Mouse (Mus musculus) spleen, embryonic (tissue): Measurements from ENCODE around the gene Rnf38.

ENCODE experiments used
- CTCF ChIA-PET: fragments of 350-600 bp; sonication (Branson Sonifier 250); formaldehyde crosslinking; loops from one replicate; lab custom pipeline; 2022; lab: Charles Lee

Gene Rnf38

DNA sequence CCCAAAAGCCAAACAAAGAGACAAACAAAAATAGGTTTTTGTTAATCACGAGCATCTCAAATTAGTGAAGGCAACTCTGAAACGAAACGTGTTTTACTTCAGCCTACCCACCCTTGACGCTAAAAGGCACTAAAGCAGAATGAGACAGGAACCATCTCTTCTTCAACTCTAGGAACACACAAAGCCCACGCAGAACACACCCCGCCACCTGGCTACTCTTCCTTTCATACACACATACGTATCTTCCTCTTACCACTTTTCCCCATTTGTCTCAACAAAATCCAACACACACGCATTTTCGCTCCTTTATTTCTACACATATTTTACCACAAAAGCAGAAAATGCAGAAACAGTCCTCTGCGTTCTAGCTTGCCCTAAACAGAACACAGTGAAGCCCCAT is 8.5 kb downstream of the Rnf38 start:
- CTCF ChIA-PET: no interaction called here

DNA sequence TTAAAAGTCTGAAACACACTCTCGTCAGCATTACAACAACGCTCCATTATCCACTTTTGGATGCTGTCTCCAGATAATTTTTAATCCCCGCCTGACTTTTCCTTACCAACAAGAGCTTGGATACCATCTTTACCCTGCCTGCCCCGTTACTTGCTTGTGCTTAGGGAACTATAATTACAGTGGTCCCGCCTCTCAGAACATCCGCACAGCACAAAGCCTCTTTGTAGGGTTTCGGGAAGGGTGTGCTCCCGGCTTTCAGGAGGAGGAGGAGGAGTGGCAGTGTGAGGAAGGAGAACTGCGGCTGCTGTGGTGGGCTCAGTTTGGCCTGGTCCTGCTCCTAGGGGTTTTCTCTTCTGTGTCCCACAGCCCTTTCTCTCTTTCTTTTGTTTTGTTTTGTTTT is 9.4 kb downstream of the Rnf38 start:
- CTCF ChIA-PET: no interaction called here

DNA sequence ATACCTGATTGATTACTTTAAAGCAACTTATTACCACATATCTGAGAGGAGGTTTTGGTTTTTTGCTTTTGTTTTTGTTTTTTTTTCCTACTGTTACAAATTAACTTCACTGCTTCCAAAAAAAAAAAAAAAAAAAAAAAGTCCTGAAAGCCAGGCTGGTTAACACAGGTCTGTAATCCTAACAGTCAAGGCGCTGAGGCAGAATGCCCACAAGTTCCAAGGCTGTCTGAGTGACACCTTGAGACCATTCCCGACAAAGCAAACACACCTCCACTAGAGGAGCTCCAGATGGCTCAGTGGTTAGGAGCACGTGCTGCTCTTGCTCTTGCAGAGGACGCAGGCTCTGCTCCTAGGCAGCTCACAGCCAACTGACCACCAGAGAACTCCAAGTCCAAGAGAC is 10.1 kb downstream of the Rnf38 start:
- CTCF ChIA-PET: no interaction called here

DNA sequence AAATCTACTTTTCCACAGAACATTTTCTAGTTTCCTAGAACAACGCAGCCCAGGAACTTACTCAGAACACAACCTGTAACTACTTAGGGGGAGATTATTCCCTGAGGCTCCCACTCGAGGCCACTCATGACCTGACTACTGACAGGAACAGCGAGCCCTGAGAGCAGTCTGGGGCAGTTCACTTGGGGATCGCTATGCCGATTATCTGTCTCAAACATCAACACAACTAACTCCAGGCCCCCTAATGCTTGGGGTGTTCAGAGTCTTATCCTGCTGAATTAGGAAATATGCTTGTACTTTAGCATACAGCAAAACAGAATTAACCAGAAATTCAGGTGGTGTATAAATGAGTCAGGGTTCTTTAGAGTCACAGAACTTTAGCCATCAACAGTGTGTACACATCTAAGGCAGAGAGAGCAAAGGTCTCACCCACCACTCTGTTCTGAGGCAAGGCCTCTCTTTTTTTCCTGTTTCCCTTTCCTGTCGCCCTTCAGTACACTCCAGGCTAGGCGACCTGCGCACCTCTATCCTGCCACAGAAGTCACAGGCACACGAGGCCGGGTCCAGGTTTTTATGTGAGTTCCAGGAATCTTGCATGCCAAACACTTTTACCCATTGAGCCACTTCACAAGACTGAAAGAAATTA is 16.7 kb downstream of the Rnf38 start:
- CTCF ChIA-PET: no interaction called here

DNA sequence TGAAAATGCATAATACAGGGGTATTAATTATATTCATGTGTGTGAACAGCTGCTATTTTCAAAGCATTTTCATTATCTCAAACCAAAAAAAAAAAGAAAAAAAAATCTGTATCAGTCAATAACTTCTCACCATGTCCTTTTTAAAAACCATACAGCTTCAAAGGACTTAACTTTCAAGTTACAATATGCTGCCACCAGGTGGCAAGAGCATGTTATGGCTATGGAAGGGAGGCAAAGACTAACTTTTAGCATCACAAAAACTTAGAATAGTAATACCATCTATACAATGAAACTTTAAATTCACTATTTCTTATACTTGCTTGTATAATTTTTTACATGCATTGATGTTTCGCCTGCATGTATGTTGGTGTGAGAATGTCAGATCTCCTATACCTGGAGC is 33.6 kb downstream of the Rnf38 start:
- CTCF ChIA-PET: interaction anchor here (0.6 kb wide), 1 partner anchor 280 kb away, joined by 10 read pairs; no protein-coding TSS in a partner anchor

DNA sequence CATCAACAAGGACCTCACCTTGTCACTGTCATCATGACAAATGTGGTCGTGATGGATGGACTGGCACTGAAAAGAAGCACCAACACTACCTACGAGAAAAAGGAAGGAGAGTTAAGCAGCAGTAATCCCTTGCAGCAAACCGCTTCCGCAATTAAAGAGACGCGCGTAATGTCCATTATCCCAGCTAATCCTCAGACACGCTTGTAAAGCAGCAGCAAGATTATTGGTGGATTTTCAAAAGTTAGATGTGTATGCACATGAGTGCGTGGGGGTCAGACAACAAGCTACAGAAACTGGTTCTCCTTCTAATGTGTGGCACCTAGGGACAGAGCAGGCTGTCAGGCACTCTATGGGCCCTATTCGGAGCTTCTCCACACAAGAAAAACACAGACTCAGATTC is 46.2 kb downstream of the Rnf38 start:
- CTCF ChIA-PET: no interaction called here

DNA sequence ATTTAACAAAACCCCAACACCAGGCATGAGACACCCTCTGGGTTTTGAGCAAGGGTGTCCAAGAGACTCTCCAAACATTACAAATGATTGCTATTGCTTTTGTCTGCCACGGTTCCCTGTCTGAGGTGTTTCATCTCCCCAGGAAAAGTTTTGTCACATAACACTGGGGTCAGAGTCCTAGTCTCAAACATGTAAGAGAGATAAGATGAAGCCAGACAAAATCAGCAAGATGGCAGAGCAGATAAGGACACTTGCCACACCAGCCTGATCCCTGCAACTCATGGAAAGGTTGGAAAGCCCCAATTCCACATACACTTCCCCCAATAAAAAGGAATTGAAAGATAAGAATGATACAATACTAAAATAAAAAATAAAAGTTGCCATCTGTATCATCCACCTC is 49.7 kb downstream of the Rnf38 start:
- CTCF ChIA-PET: no interaction called here

DNA sequence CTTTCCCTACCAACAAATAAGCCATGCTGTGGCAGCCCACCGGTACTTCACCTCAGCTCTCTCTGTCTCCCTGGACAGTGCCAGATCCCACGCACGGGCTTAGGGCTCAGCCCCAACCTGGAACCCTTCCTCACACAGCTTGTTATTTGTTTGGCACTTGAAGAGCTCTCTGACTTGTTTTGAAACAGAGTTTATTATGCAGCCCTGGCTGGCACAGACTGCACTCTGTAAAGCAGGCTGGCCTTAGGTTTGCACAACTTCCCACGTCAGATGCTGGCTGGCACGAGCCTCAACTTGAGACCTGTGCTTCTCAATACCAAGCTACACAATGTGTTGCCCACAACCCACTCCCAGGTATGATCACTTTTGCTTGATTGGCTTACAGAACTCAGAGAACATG is 53.8 kb downstream of the Rnf38 start:
- CTCF ChIA-PET: no interaction called here

DNA sequence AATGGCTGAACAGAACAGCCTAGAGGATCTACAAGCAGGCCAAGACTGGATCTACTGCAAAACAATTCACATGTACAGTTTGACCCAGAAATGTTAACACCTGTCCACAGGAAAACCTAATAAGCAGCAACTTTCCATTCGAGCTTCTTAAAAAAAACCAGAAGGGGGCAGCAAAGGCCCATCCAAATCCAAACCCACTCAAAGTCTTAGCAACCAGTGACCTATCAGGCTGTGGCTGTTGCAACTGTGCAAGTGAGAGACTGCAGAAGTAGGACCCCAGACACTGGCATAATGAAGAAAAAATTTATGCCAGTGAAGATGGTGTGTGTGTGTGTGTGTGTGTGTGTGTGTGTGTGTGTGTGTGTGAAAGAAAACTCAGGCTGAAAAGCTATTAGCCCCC is 60.4 kb downstream of the Rnf38 start:
- CTCF ChIA-PET: interaction anchor here (0.7 kb wide), 2 partner anchors 118 to 553 kb away, joined by 5 to 6 read pairs; no protein-coding TSS in a partner anchor

DNA sequence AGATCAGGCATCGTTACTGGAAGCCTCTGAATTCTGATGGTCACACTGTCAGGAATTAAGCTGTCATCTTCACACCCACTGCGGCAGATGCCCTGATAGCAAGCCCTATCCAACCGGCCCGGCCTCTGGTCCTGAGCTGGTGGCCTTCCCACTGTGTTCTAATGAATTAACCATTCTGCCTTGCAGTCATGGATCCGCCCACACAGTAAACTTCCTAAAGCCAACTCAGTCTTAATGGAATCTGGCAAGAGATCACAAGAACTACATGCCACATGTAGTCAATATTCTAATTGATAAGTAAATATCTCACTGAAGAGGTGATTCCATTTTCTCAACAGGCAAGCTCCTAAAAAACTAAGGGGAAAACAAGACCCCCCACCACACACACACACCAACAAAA is 60.9 kb downstream of the Rnf38 start:
- CTCF ChIA-PET: interaction anchor here (0.7 to 0.8 kb wide), 2 partner anchors 14 to 118 kb away, joined by 3 to 5 read pairs; no protein-coding TSS in a partner anchor

DNA sequence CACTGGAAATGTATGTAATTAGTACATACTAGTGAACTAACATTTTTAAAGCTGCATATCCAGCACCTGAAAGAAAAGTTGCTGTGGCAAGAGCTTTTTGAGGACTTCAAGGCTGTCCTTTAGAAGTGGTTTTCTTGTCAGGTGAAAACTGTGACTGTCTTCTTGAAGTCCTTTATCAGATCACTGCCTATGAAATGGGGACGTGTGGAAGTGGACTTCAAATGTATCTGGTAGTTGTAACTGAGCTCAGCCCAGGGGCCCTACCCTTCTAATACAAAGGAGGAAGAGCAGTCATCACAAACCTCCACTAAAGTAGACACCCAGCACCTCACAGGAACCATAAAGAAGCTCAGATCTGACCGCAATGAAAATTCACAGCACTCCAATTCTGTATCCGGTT is 63.7 kb downstream of the Rnf38 start:
- CTCF ChIA-PET: interaction anchor here (1.1 kb wide), 1 partner anchor 29 kb away, joined by 3 read pairs; no protein-coding TSS in a partner anchor

DNA sequence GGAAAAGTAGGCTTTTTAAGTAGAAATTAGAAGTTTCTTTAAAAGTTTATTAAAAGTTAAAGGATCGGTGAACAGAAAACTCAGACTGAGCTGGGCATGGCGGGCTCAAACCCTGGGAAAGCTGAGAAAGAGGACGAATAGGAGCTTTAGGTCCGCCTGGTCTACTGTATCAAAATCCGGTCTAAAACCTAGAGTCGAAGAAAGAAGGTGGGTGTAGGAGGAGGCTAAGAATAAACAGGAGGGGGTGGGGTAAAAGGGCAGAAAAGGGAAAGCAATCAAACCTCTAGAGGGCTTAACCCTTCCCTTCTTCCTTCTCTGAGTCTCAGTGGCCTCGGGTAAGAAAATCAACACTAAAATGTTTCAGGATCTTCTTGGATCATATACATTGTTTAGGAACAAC is 64.8 kb downstream of the Rnf38 start:
- CTCF ChIA-PET: interaction anchor here (0.7 kb wide), 1 partner anchor 43 kb away, joined by 3 read pairs; no protein-coding TSS in a partner anchor

DNA sequence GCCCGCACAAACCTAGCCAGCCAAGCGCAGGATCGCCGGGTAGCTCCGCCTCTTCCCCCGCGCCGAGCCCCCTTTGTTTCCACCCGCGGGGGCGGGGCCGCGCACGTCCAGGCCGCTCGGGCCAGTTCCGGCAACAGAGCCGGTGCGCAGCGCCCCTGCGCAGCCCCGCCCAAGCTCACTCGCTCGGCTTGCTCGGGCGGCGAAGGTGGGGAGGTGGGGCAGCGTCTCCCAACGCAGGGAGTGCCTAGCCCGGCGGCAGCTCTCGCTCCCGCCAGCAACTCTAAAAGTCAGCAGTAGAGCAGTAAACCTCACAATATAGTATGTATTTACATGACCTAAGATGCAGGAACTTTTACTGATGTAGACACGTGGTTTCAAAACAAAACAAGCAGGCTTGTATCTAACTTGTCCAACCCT is 65.3 kb downstream of the Rnf38 start:
- CTCF ChIA-PET: interaction anchor here (0.5 kb wide), 1 partner anchor 729 kb away, joined by 4 read pairs; no protein-coding TSS in a partner anchor

DNA sequence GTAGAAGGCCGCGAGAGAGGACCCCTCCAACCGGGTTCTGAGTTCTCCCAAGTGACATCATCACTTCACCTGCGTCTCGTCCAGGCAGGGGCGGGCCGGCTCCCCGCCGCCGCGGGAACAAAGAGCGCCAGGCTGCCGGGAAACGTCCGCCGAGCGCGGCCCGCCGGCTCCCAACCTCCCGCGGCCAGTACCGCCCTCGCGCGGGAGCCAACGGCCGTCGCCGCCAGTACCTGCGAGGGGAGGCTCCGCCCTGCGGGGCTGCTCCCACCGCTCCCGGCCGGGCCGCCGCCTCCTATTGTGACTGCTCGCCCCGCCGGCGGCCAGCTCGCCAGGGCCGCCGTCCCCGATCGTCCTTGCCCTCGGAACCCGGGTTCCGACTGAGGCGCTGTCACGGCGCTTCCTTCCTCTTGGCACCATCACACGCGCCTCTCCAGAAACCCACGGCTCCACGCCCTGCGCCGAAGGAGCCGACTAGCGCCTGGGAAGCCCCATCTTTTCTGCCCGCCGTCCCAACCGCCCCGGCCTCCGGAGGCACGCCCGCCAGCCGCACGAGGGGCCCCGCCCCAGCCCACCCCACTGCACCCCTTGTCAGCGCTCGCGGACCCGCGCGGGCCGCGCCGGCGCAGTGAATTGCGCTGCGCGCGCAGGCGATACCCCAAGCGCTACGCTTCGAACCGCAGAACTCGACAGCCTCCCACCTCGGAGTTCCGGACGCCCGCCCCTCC is 66.0 kb downstream of the Rnf38 start:
- CTCF ChIA-PET: interaction anchor here (0.5 to 0.6 kb wide), 2 partner anchors 589 to 728 kb away, joined by 4 to 10 read pairs; partner anchors contain the start of gene Gba2

DNA sequence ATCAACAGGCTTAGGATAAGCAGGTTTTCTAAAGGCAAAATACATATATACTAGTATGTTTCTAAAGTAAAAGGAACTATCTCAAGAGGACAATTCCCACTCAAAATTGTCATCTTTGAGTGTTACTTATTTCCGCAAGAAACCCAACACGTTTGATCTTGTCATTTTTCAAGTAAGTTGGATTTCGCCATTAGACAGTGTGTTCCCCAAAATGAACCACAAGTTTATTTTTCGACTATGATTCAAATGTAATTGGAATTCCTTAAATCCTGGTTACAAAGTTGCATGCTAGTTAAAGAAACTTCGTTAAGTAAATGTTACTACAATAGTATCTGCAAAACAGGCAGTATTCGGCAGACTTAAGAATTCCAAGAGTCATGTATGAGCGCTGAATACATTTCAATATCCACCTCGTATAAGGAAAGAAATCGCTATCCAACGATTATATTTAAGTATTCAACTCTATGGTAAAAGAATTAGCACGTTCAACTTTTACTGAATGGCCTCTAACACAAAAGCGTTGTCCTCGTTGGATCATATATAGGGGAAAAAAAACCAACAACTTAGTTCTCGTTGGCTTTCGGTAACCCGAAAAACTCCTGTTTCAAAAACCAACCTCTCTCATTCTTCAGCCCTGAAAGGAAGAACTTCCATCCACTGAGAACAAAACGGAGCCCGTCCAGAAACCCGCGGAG is 66.7 kb downstream of the Rnf38 start:
- CTCF ChIA-PET: interaction anchor here (0.6 kb wide), 1 partner anchor 588 kb away, joined by 10 read pairs; the partner anchor contains the start of gene Gba2

DNA sequence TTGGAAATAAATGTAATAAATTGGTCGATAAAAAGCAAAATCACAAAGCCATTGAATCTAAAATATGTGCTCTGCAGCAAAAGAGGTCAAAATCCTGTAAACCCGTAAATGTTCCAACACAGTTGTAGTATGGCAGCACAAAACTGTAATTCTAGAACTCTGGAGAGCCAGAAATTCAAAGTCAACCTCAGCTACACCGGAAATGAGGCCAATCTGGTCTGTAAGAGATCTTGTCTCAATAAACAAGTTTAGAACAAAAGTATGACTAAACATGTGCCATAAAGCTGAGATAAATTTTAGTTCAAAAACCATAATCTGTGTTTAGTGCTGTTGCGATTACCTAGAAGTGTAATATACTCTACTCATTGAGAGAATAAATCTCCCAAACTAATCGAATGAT is 69.0 kb downstream of the Rnf38 start:
- CTCF ChIA-PET: interaction anchor here (0.7 kb wide), 1 partner anchor 97 kb away, joined by 3 read pairs; no protein-coding TSS in a partner anchor

DNA sequence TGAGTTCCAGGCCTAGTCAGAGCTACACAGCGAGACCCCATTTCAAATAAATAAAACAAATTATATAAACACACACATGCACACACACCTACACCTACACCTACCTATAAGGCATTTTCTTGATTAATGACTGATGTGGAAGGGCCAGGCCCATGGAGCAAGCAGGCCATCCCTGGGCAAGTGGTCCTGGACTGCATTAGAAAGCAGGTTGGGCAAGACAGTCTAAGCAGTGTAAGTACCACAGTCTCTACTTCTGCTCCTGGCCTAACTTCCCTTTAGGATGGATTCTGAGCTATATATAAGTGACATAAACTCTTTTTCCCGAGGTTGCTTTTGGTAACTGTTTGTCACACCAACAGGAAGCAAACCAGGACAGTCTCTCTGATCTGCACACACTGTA is 70.6 kb downstream of the Rnf38 start:
- CTCF ChIA-PET: no interaction called here

DNA sequence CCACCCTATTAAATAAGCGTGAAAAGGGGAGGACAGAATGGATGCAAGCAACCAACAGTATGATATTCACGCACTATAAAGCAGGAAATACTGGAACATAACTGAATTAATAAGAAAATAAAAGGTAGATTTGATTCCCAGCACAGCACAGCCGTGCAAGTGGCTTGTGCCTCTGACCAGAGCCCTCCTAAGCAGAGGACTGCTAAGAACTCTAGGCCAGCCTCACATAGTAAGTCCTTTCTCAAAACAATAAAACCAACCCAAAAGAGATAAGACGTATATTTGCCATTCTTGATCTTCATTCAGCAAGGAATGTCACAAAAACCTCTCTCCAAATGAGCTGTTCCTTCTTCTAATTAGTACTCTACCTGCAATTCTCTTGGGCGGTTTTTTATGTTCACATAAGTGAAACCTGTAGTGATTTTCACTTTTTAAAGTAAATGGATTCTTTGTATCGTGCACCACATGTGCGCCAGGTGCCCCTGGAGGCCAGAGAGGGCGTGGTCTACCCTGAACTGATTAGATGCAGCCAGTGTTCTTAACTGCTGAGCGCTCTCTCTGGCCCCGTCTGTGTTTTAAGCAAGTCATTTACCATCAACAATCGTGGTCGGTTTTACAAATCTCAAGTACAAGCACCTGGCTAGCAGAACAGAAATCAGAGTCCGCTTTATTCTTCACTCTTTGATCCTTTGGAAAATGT is 72.4 kb downstream of the Rnf38 start:
- CTCF ChIA-PET: no interaction called here

DNA sequence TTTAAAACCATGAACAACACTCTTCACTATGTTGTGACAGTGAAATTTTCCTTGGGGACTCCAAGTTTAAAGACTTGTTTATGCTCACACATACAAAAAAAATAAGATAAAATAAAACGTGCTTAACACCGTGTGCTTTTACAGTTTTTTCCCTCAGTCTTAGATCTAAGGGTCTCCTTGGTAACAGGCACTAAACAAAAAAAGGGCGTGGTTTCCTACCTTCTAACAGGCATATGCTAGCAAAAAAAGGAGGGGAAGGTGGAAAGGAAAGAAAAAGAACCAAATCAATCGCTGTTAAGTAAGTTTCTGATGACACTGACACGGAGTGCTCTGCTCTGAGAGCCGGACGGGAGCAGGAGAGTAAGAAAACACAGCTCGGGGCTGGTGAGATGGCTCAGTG is 73.8 kb downstream of the Rnf38 start:
- CTCF ChIA-PET: no interaction called here

DNA sequence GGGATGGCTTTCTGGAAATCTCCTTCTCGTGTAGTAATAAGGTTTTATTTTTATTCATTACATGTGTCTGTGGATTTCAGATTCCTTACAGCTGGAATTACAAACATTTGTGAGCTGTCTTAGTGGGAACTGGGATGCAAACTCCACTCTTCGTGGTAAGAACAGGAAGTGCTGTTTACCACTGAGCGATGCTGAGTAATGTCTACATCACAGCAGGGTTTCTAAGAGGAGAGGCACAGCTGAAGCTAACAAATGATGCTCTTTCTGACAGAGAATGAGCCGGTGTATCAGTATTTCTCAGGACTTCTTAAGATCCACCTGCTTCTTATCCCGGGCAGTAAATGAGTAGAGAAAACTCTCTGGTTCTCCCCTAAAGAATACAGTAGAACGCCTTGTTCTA is 77.1 kb downstream of the Rnf38 start:
- CTCF ChIA-PET: no interaction called here

DNA sequence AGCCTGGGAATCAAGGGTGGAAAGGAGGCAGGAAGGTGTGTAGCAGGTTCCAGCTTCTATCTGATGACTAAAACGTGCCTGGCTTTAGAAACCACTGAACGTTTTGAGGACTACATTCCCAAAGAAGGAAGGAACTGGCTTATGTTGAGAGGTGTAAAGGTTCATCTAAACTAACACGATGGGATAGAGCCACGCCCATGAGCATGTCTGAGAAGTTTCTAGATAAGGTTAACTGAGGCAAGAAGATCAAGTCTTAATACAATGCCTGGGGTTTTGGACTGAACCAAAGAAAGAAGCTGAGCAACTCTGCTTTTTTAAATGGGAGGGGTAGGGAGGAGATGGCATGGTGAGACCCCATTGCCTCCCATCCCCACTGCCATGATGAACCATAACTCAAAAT is 78.7 kb downstream of the Rnf38 start:
- CTCF ChIA-PET: no interaction called here

DNA sequence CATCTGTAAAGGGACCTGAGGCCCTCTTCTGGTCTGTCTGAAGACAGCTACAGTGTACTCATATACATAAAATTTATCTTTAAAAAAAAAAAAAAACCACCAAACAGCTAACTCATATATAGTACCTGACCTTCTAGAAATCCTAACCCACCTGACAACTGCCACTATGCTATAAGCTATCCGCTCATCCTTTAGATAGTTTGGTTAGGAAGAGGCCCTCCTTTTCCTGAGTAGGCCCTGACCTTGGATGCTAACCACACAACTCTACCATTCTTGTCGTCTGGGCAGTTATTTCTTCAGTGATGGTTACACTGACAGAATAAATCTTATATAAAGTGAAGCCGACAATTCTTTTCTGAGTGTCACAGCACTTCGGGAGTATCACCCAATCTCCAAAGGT is 80.7 kb downstream of the Rnf38 start:
- CTCF ChIA-PET: no interaction called here
